21 mouse cellular contexts compared by ENCODE assay signal in the genomic region with DNA sequence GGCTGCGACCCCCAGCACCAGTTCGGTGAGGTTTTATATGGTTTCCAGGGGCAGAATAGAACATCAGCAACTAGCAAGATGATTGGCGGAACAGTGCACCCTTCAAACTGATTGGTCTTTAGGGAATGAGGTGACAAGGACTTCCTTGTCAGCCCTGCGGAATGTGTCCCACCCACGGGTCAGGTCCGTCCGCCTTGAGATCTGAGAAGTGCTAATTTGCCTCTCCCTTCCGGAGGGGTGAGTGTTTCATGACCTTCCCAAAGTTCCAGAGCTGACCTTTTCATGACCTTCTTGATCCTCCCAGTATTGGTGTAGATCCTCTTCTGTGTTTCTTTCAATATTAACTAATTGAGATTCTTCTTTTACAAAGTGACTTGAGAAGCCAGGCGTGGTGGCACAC.
A peak's percentile ranks its signal among the peaks of the same experiment; 100 is the strongest.
DNase-seq lines count a peak whose midpoint lies in the region; ATAC-seq and TF ChIP-seq lines count a peak whose summit lies in the region.
"Had no signal": no experiment of that assay in that cellular context is flagged by ENCODE, and none has a peak within 500 bp of the region (broad histone marks: within the 10 kb centered on the region; RNA-seq: fewer than 3 reads in every experiment).

No protein-coding gene starts in this region.

- no peak overlapping the region for H3K9ac ChIP-seq in intestine, postnatal 0 days (ENCODE audit: low read depth, low read length)
- H3K9ac ChIP-seq: embryonic facial prominence, embryonic 12.5 days; forebrain, embryonic 12.5 days had no signal

- H3K4me2 ChIP-seq in intestine, postnatal 0 days (replicated peaks; ENCODE audit: low read depth), result no peak overlapping the region
- H3K4me2 ChIP-seq: embryonic facial prominence, embryonic 12.5 days; forebrain, embryonic 12.5 days had no signal

- 83% methylated on average over 9 of the region's 9 CpGs for WGBS in forebrain, embryonic 10.5 days
- WGBS in intestine, postnatal 0 days, result 80% methylated on average over 9 of the region's 9 CpGs

- H3K4me3 ChIP-seq in forebrain, embryonic 10.5 days, result no peak overlapping the region
- H3K4me3 ChIP-seq in intestine, postnatal 0 days (ENCODE audit: low read depth, low read length), result no peak overlapping the region
- H3K4me3 ChIP-seq: embryonic facial prominence, embryonic 10.5 days; embryonic facial prominence, embryonic 12.5 days; forebrain, embryonic 12.5 days had no signal

- DNase-seq in ES-CJ7 (ENCODE audit: low read depth, low spot score) (peak; percentile 96), R1 (ENCODE audit: low read depth, low spot score) (peak; percentile 99), ZHBTc4 (ENCODE audit: low read depth, low spot score) (peak; percentile 96)
- DNase-seq in frontal cortex, postnatal 14 days (ENCODE audit: low spot score in 2 of 2), result no peak
- no peak for DNase-seq in forebrain, embryonic 10.5 days (ENCODE audit: extremely low spot score, low spot score)
- DNase-seq: adrenal gland, adult 8-10 months; adrenal gland, postnatal 14 days; adrenal gland, postnatal 36 days; cerebellum, adult 11-12 months; cerebellum, adult 2 months; cerebellum, adult 9-10 months; cerebellum, postnatal 10 days; cerebellum, postnatal 25 days had no signal

- H3K9me3 ChIP-seq in forebrain, embryonic 10.5 days, result peaks cover 6% of the 10 kb centered on the region; the same call in 1 of the 2 replicates
- H3K9me3 ChIP-seq in intestine, postnatal 0 days (ENCODE audit: control insufficient read depth), result no peaks in the 10 kb centered on the region
- H3K9me3 ChIP-seq: embryonic facial prominence, embryonic 12.5 days; G1E had no signal

- no peak overlapping the region for H3K27ac ChIP-seq in forebrain, embryonic 10.5 days
- H3K27ac ChIP-seq in intestine, postnatal 0 days (ENCODE audit: low read depth, low read length), result no peak overlapping the region
- H3K27ac ChIP-seq: embryonic facial prominence, embryonic 10.5 days; embryonic facial prominence, embryonic 12.5 days; forebrain, embryonic 12.5 days had no signal

- H3K4me1 ChIP-seq in forebrain, embryonic 10.5 days, result no peaks in the 10 kb centered on the region
- no peaks in the 10 kb centered on the region for H3K4me1 ChIP-seq in intestine, postnatal 0 days (replicated peaks; ENCODE audit: control insufficient read depth, insufficient read depth, low read length)
- H3K4me1 ChIP-seq: embryonic facial prominence, embryonic 12.5 days; forebrain, embryonic 12.5 days had no signal

- TF ChIP-seq CTCF in intestine, postnatal 0 days (IDR thresholded peaks at IDR 0.05; ENCODE audit: low read depth), result no peak

- no peaks in the 10 kb centered on the region for H3K27me3 ChIP-seq in forebrain, embryonic 10.5 days (ENCODE audit: poor library complexity, severe bottlenecking)
- no peaks in the 10 kb centered on the region for H3K27me3 ChIP-seq in intestine, postnatal 0 days (replicated peaks; ENCODE audit: control insufficient read depth, insufficient read depth, low read length)
- H3K27me3 ChIP-seq: embryonic facial prominence, embryonic 12.5 days; forebrain, embryonic 12.5 days had no signal

- no peaks in the 10 kb centered on the region for H3K36me3 ChIP-seq in forebrain, embryonic 10.5 days (replicated peaks)
- H3K36me3 ChIP-seq in intestine, postnatal 0 days (ENCODE audit: control insufficient read depth, insufficient read depth), result no peaks in the 10 kb centered on the region
- H3K36me3 ChIP-seq: embryonic facial prominence, embryonic 10.5 days; embryonic facial prominence, embryonic 12.5 days; forebrain, embryonic 12.5 days; G1E had no signal

- no peak for ATAC-seq in intestine, postnatal 0 days
- ATAC-seq: activated CD4-positive, CD25-positive, alpha-beta regulatory T cell, adult 4 months; forebrain, embryonic 14.5 days; forebrain, embryonic 16.5 days had no signal

Comparison
In these comparisons a context has a peak if more than half of its experiments do, and no peak if none do; other contexts are left out.
1. DNase-seq: peak in ES-CJ7 (single experiment), R1 (single experiment) and ZHBTc4 (single experiment); none in frontal cortex, postnatal 14 days (0 of 2) and forebrain, embryonic 10.5 days (single experiment).